Mouse (Mus musculus) embryonic facial prominence, embryonic 13.5 days (tissue): ENCODE measurements around the gene Mast1. TPM values are rescaled to one million over a fixed set of nuclear protein-coding genes. Genes with fewer than 3 reads are reported as not detected.
A peak's percentile ranks its signal among the peaks of the same experiment; 100 is the strongest.
"Not testable (repeated sequence)": the region's sequence is repeated elsewhere in the genome, so short reads cannot be mapped to it uniquely, and the experiment has no call there.

Experiments
- ATAC-seq: fragments of 200-750 bp; cut with Nextera tagmentation; 2 replicates; pipeline ENCODE4 v1.8.0; 2017; ENCODE audit warnings: low read depth; ENCODE audit not compliant: insufficient number of reproducible peaks, insufficient read depth, low FRiP score, low TSS enrichment
- H3K27ac ChIP-seq: fragments of 300-500 bp; sonication (generic); 2 replicates; pipeline ENCODE4 v1.5.1; 2015; ENCODE audit warnings: moderate library complexity, mild to moderate bottlenecking, inconsistent platforms
- H3K27me3 ChIP-seq: fragments of 300-500 bp; sonication (generic); 2 replicates; pipeline ENCODE4 v1.6.1; 2015; ENCODE audit warnings: mild to moderate bottlenecking, inconsistent platforms
- H3K36me3 ChIP-seq: fragments of 300-500 bp; sonication (generic); 2 replicates; pipeline ENCODE4 v1.6.1; 2015; ENCODE audit warnings: mild to moderate bottlenecking, inconsistent platforms
- H3K4me1 ChIP-seq: fragments of 300-500 bp; sonication (generic); 2 replicates; pipeline ENCODE4 v1.6.1; 2015; ENCODE audit warnings: inconsistent platforms
- H3K4me2 ChIP-seq: fragments of 300-500 bp; sonication (generic); 2 replicates; pipeline ENCODE4 v1.6.1; 2015; ENCODE audit warnings: moderate library complexity, mild to moderate bottlenecking, inconsistent platforms
- H3K4me3 ChIP-seq: fragments of 300-500 bp; sonication (generic); 2 replicates; pipeline ENCODE4 v1.5.1; 2015; ENCODE audit warnings: mild to moderate bottlenecking, inconsistent platforms
- H3K9ac ChIP-seq: fragments of 300-500 bp; sonication (generic); 2 replicates; pipeline ENCODE4 v1.6.1; 2015; ENCODE audit warnings: mild to moderate bottlenecking, inconsistent platforms
- H3K9me3 ChIP-seq: fragments of 300-500 bp; sonication (generic); 2 replicates; pipeline ENCODE4 v1.6.1; 2016; ENCODE audit warnings: inconsistent platforms
- WGBS: fragments of 180-500 bp; shearing (Covaris S2); methylation state at CpG from one replicate; pipeline ENCODE4 v1.1.7; 2015; ENCODE audit warnings: mixed read lengths; 5-methylcytosine and 5-hydroxymethylcytosine counted together
- polyA plus RNA-seq: library from polyadenylated mRNA; unstranded; fragments of >200 nt; fragmentation: Nextera tagmentation; extraction: Ambion mirVana; gene quantifications from 2 replicates; pipeline ENCODE4 v1.2.1, GENCODE M21; 2015

The Mast1 gene
- polyA plus RNA-seq, 1 experiment from 2014 or later, result 1.4 TPM

- H3K27me3 ChIP-seq, result peaks cover 83% of the 10 kb centered on the region
- peaks cover 4% of the 10 kb centered on the region; the same call in 1 of the 2 replicates for H3K36me3 ChIP-seq
- H3K4me2 ChIP-seq, result peak overlapping the region; percentile 74
- no peak for ATAC-seq
- WGBS, result 17% methylated on average over 9 of the region's 9 CpGs
- H3K27ac ChIP-seq, result no peak overlapping the region
- peak overlapping the region; percentile 47 for H3K4me3 ChIP-seq
- no peaks in the 10 kb centered on the region for H3K9me3 ChIP-seq
- peak overlapping the region; percentile 64 for H3K9ac ChIP-seq
- peaks cover 29% of the 10 kb centered on the region for H3K4me1 ChIP-seq
Observed at GRCm38 (mm10) chr8:84913502-84913900, 23.7 kb downstream of the Mast1 start.

- no peak overlapping the region for H3K27ac ChIP-seq
- H3K9me3 ChIP-seq, result no peaks in the 10 kb centered on the region
- peaks cover 29% of the 10 kb centered on the region for H3K4me1 ChIP-seq
- 2% methylated on average over 55 of the region's 55 CpGs for WGBS
- H3K4me2 ChIP-seq, result peak overlapping the region; percentile 74
- H3K36me3 ChIP-seq, result peaks cover 4% of the 10 kb centered on the region; the same call in 1 of the 2 replicates
- H3K27me3 ChIP-seq, result peaks cover 78% of the 10 kb centered on the region
- H3K4me3 ChIP-seq, result peak overlapping the region; percentile 47
- H3K9ac ChIP-seq, result peak overlapping the region; percentile 64
- no peak for ATAC-seq
Observed at GRCm38 (mm10) chr8:84912895-84913501, 24.2 kb downstream of the Mast1 start.

GRCm38 (mm10) chr8:84912391-84912790 is 24.8 kb downstream of the Mast1 start:
- Histone ChIP-seq H3K27ac (no peak overlapping the region), H3K27me3 (peaks cover 72% of the 10 kb centered on the region), H3K9me3 (no peaks in the 10 kb centered on the region), H3K4me3 (peak overlapping the region; percentile 47), H3K36me3 (peaks cover 4% of the 10 kb centered on the region; the same call in 1 of the 2 replicates), H3K4me2 (peak overlapping the region; percentile 74), H3K9ac (peak overlapping the region; percentile 64), H3K4me1 (peaks cover 29% of the 10 kb centered on the region)
- 19% methylated on average over 27 of the region's 27 CpGs for WGBS
- no peak for ATAC-seq

GRCm38 (mm10) chr8:84911854-84912253 is 25.3 kb downstream of the Mast1 start:
- Histone ChIP-seq H3K4me1 (peaks cover 29% of the 10 kb centered on the region), H3K36me3 (peaks cover 4% of the 10 kb centered on the region; the same call in 1 of the 2 replicates), H3K27me3 (peaks cover 68% of the 10 kb centered on the region), H3K4me3 (no peak overlapping the region), H3K9me3 (no peaks in the 10 kb centered on the region), H3K4me2 (peak overlapping the region; percentile 74; the same call in 1 of the 2 replicates), H3K27ac (no peak overlapping the region), H3K9ac (no peak overlapping the region)
- ATAC-seq, result no peak
- 86% methylated on average over 9 of the region's 9 CpGs for WGBS

GRCm38 (mm10) chr8:84910551-84910950 is 26.6 kb downstream of the Mast1 start:
- ATAC-seq, result no peak
- no peak overlapping the region for H3K4me2 ChIP-seq
- H3K27me3 ChIP-seq, result peaks cover 56% of the 10 kb centered on the region
- H3K4me3 ChIP-seq, result no peak overlapping the region
- WGBS, result 83% methylated on average over 6 of the region's 6 CpGs
- H3K36me3 ChIP-seq, result peaks cover 4% of the 10 kb centered on the region; the same call in 1 of the 2 replicates
- H3K4me1 ChIP-seq, result peaks cover 29% of the 10 kb centered on the region
- H3K9ac ChIP-seq, result no peak overlapping the region
- no peak overlapping the region for H3K27ac ChIP-seq
- H3K9me3 ChIP-seq, result no peaks in the 10 kb centered on the region

GRCm38 (mm10) chr8:84909949-84910348 is 27.2 kb downstream of the Mast1 start:
- Histone ChIP-seq H3K27ac (no peak overlapping the region), H3K4me2 (peak overlapping the region; percentile 82)
- WGBS, result 42% methylated on average over 5 of the region's 5 CpGs

GRCm38 (mm10) chr8:84909162-84909767 is 27.9 kb downstream of the Mast1 start:
- peak overlapping the region; percentile 74 for H3K9ac ChIP-seq
- H3K4me2 ChIP-seq, result peak overlapping the region; percentile 82
- H3K27me3 ChIP-seq, result peaks cover 48% of the 10 kb centered on the region
- H3K9me3 ChIP-seq, result no peaks in the 10 kb centered on the region
- no peak overlapping the region for H3K27ac ChIP-seq
- H3K36me3 ChIP-seq, result peaks cover 4% of the 10 kb centered on the region; the same call in 1 of the 2 replicates
- no peak for ATAC-seq
- WGBS, result 49% methylated on average over 20 of the region's 20 CpGs
- peaks cover 29% of the 10 kb centered on the region for H3K4me1 ChIP-seq
- peak overlapping the region; percentile 57 for H3K4me3 ChIP-seq

More at GRCm38 (mm10) chr8:84909949-84910348, 27.2 kb downstream of the Mast1 start:
- peaks cover 4% of the 10 kb centered on the region; the same call in 1 of the 2 replicates for H3K36me3 ChIP-seq
- H3K9ac ChIP-seq, result no peak overlapping the region
- no peak for ATAC-seq
- H3K4me3 ChIP-seq, result no peak overlapping the region; the same call in 1 of the 2 replicates
- no peaks in the 10 kb centered on the region for H3K9me3 ChIP-seq
- peaks cover 29% of the 10 kb centered on the region for H3K4me1 ChIP-seq
- H3K27me3 ChIP-seq, result peaks cover 52% of the 10 kb centered on the region

GRCm38 (mm10) chr8:84908421-84909161 is 28.6 kb downstream of the Mast1 start, which contains the start of gene Dnase2a:
TSS of gene Dnase2a (plus strand) at chr8:84908560.
- Histone ChIP-seq H3K4me1 (peaks cover 29% of the 10 kb centered on the region), H3K36me3 (peaks cover 4% of the 10 kb centered on the region; the same call in 1 of the 2 replicates), H3K27me3 (peaks cover 41% of the 10 kb centered on the region), H3K27ac (peak within 1 kb of the TSS; percentile 51; the same call in 1 of the 2 replicates), H3K9me3 (no peaks in the 10 kb centered on the region), H3K4me2 (peak within 1 kb of the TSS; percentile 82), H3K9ac (peak within 1 kb of the TSS; percentile 74), H3K4me3 (peak within 1 kb of the TSS; percentile 57)
- whole genome bisulfite sequencing, result under 1% methylated on average over 45 of the region's 45 CpGs
- ATAC-seq, result peak; percentile 85

GRCm38 (mm10) chr8:84907979-84908378 is 29.2 kb downstream of the Mast1 start:
- Histone ChIP-seq H3K9ac (peak overlapping the region; percentile 74; the same call in 1 of the 2 replicates), H3K4me3 (peak overlapping the region; percentile 57), H3K27me3 (peaks cover 35% of the 10 kb centered on the region), H3K27ac (peak overlapping the region; percentile 51; the same call in 1 of the 2 replicates), H3K4me1 (peaks cover 30% of the 10 kb centered on the region), H3K4me2 (peak overlapping the region; percentile 82)
- not testable (repeated sequence) for H3K36me3 ChIP-seq, ATAC-seq, H3K9me3 ChIP-seq
- 21% methylated on average over 7 of the region's 7 CpGs for WGBS

- Histone ChIP-seq H3K4me1 (peaks cover 26% of the 10 kb centered on the region), H3K27me3 (peaks cover 30% of the 10 kb centered on the region), H3K27ac (no peak overlapping the region), H3K4me3 (no peak overlapping the region), H3K9ac (no peak overlapping the region), H3K9me3 (no peaks in the 10 kb centered on the region), H3K36me3 (peaks cover 4% of the 10 kb centered on the region; the same call in 1 of the 2 replicates), H3K4me2 (no peak overlapping the region)
- no peak for ATAC-seq
- 75% methylated on average over 8 of the region's 8 CpGs for WGBS
Observed at GRCm38 (mm10) chr8:84907493-84907892, 29.7 kb downstream of the Mast1 start.

- peaks cover 4% of the 10 kb centered on the region; the same call in 1 of the 2 replicates for H3K36me3 ChIP-seq
- H3K9me3 ChIP-seq, result no peaks in the 10 kb centered on the region
- H3K4me1 ChIP-seq, result peaks cover 28% of the 10 kb centered on the region
- ATAC-seq, result no peak
- no peak overlapping the region for H3K9ac ChIP-seq
- no peak overlapping the region for H3K4me3 ChIP-seq
- 92% methylated on average over 9 of the region's 9 CpGs for WGBS
- no peak overlapping the region for H3K27ac ChIP-seq
- H3K27me3 ChIP-seq, result peaks cover 29% of the 10 kb centered on the region
- H3K4me2 ChIP-seq, result no peak overlapping the region
Observed at GRCm38 (mm10) chr8:84907037-84907436, 30.1 kb downstream of the Mast1 start.
